Mouse (Mus musculus): ENCODE measurements at regions not wholly inside any gene's neighbourhood (a gene's known extent, or its start where the extent isn't known, plus 50 kb on each side); places are given as distances from the start of the nearest gene placed in this dataset.

DNA sequence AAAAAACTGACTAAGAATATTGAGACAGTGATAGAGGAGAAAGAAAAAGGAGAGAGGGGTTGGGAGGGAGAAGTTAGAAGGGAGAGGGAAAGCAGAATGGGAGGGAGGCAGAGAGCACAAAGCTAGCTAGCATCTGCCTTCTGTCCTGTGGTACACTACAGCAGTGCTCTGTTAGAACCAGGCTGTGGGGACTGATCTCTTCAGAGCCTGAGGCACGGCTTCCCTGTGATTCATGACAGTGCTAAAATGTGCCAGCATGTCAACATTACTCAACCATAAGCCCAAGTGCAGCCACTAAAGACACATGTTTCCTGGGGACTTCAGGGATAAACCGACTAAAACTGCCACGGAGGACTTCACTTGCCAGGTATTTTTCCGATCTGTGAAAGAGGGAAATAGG lies 455.1 kb upstream of the BB014433 start:
- TF ChIP-seq CTCF (IDR thresholded peaks at IDR 0.05; ENCODE audit: borderline replicate concordance, control insufficient read depth, extremely low read depth, insufficient read depth, low read length, poor library complexity), result no peak
- no peak for TF ChIP-seq POLR2A (IDR thresholded peaks at IDR 0.05; ENCODE audit: control insufficient read depth, extremely low read depth, insufficient read depth, low read length, poor library complexity)

All from thymus, adult 2 months (tissue).